Mouse (Mus musculus) liver, embryonic 12.5 days (tissue): Measurements from ENCODE around the gene Piezo1. TPM values are rescaled to one million over a fixed set of nuclear protein-coding genes. Genes with fewer than 3 reads are reported as not detected.
A peak's percentile ranks its signal among the peaks of the same experiment; 100 is the strongest.

Experiments used
- ATAC-seq: fragments of 200-750 bp; cut with Nextera tagmentation; 2 replicates; pipeline ENCODE4 v1.8.0; 2017; ENCODE audit warnings: moderate number of reproducible peaks, mild to moderate bottlenecking, moderate library complexity
- H3K27ac ChIP-seq: fragments of 300-500 bp; sonication (generic); 2 replicates; pipeline ENCODE4 v1.5.1; 2016; ENCODE audit warnings: mild to moderate bottlenecking
- H3K27me3 ChIP-seq: fragments of 300-500 bp; sonication (generic); replicated peaks from 2 replicates; pipeline ENCODE4 v1.6.1; 2016; ENCODE audit warnings: mild to moderate bottlenecking, moderate library complexity
- H3K36me3 ChIP-seq: fragments of 300-500 bp; sonication (generic); 2 replicates; pipeline ENCODE4 v1.6.1; 2016; ENCODE audit warnings: mild to moderate bottlenecking, moderate library complexity
- H3K4me1 ChIP-seq: fragments of 300-500 bp; sonication (generic); 2 replicates; pipeline ENCODE4 v1.6.1; 2016
- H3K4me2 ChIP-seq: fragments of 300-500 bp; sonication (generic); 2 replicates; pipeline ENCODE4 v1.6.1; 2016; ENCODE audit warnings: mild to moderate bottlenecking, moderate library complexity
- H3K4me3 ChIP-seq: fragments of 300-500 bp; sonication (generic); 2 replicates; pipeline ENCODE4 v1.5.1; 2016; ENCODE audit warnings: mild to moderate bottlenecking, moderate library complexity
- H3K9ac ChIP-seq: fragments of 300-500 bp; sonication (generic); 2 replicates; pipeline ENCODE4 v1.6.1; 2016; ENCODE audit warnings: mild to moderate bottlenecking, moderate library complexity
- H3K9me3 ChIP-seq: fragments of 300-500 bp; sonication (generic); replicated peaks from 2 replicates; pipeline ENCODE4 v1.6.1; 2016; ENCODE audit warnings: mild to moderate bottlenecking, moderate library complexity
- WGBS: fragments of 180-500 bp; shearing (Covaris S2); methylation state at CpG from one replicate; pipeline ENCODE4 v1.1.7; 2016; ENCODE audit not compliant: insufficient replicate concordance; 5-methylcytosine and 5-hydroxymethylcytosine counted together
- polyA plus RNA-seq: library from polyadenylated mRNA; unstranded; fragments of >200 nt; fragmentation: Nextera tagmentation; extraction: Ambion mirVana; gene quantifications from 2 replicates; pipeline ENCODE4 v1.2.1, GENCODE M21; 2016

The Piezo1 gene
- 21.7 and 24.4 TPM in 2 replicates for polyA plus RNA-seq

GRCm38 (mm10) chr8:122551265-122552051 lies at the start of gene Piezo1:
Piezo1 (minus strand) TSS chr8:122551329.
- ATAC-seq: peak; percentile 74
- H3K27me3 ChIP-seq: no peaks in the 10 kb centered on the region
- H3K27ac ChIP-seq: peak within 1 kb of the TSS; percentile 98
- peaks cover 12% of the 10 kb centered on the region for H3K36me3 ChIP-seq
- no peaks in the 10 kb centered on the region for H3K9me3 ChIP-seq
- peak within 1 kb of the TSS; percentile 98 for H3K4me2 ChIP-seq
- peaks cover 77% of the 10 kb centered on the region for H3K4me1 ChIP-seq
- peak within 1 kb of the TSS; percentile 93 for H3K4me3 ChIP-seq
- 8% methylated on average over 56 of the region's 56 CpGs for WGBS
- peak within 1 kb of the TSS; percentile 99 for H3K9ac ChIP-seq

GRCm38 (mm10) chr8:122600666-122601065 lies 49.5 kb upstream of the Piezo1 start:
- H3K4me2 ChIP-seq: no peak overlapping the region
- no peaks in the 10 kb centered on the region for H3K27me3 ChIP-seq
- H3K9ac ChIP-seq: no peak overlapping the region
- H3K9me3 ChIP-seq: no peaks in the 10 kb centered on the region
- H3K4me1 ChIP-seq: no peaks in the 10 kb centered on the region
- no peak overlapping the region for H3K27ac ChIP-seq
- H3K4me3 ChIP-seq: no peak overlapping the region
- ATAC-seq: no peak
- WGBS: 78% methylated on average over 9 of the region's 9 CpGs
- no peaks in the 10 kb centered on the region for H3K36me3 ChIP-seq

DNA sequence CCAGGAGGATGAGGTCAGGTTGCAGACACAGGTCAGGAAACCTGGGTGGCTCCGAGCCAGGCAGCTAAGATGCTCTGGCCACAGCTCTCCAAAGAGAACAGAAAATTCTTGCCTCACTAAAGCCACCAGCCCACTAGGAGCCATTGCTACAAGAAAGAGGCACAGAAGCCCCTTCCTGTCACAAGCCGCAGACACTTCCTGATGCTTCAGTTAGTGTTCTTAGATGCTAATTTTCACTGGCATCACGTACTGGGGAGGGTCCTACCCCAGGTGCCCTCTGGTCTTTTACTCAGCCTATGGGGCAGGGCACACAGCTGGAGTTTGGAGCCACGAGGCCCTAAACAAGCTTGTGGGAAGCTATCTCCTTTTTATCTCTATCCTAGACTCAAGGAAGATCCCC lies 44.9 kb upstream of the Piezo1 start:
- peaks cover 5% of the 10 kb centered on the region; the same call in 1 of the 2 replicates for H3K27me3 ChIP-seq
- H3K9me3 ChIP-seq: no peaks in the 10 kb centered on the region
- peaks cover 21% of the 10 kb centered on the region for H3K4me1 ChIP-seq
- H3K36me3 ChIP-seq: no peaks in the 10 kb centered on the region
- no peak for ATAC-seq
- WGBS: 35% methylated on average over 4 of the region's 4 CpGs
- H3K4me3 ChIP-seq: no peak overlapping the region
- H3K4me2 ChIP-seq: no peak overlapping the region
- H3K9ac ChIP-seq: no peak overlapping the region
- H3K27ac ChIP-seq: no peak overlapping the region

DNA sequence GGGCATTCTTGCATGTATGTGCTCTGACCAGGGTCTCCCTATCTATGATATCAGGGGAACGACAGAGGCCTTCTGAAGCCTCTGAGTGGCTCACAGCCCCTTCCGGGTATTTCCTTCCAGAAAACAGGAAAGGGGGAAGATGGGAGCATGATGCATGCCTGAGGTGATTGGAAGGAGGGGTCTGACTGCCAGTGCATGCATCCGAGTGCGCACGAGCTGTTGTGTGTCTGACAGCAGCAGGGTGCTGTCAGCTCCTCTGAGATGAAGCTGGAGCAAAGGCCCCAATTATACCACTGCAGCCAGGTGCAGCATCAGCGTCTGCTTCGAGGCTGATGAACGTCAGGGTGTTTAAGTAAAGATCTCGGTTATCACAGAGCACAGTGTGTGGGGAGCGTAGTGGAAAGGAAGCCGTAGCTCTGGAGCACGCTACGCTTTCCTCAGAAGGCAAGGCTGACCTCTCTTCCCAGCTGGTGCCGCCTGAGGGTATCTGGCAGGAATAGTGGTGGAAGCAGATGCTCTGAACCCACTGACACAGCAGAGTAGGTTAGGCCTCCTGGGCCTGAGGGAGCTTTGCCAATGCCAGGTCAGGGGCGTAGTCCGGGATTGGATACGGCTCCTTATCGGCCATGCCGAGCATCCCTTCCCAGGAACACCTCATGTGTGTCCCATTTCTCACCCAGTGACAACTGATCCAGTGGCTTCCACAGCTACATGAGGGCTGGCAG lies 42.8 kb upstream of the Piezo1 start:
- no peak overlapping the region for H3K9ac ChIP-seq
- WGBS: 76% methylated on average over 19 of the region's 19 CpGs
- peaks cover 21% of the 10 kb centered on the region for H3K4me1 ChIP-seq
- H3K9me3 ChIP-seq: no peaks in the 10 kb centered on the region
- no peak for ATAC-seq
- H3K27ac ChIP-seq: 0 out of 2 replicates have a peak overlapping the region, but pooled peaks have one; percentile 25
- H3K27me3 ChIP-seq: peaks cover 5% of the 10 kb centered on the region; the same call in 1 of the 2 replicates
- H3K36me3 ChIP-seq: no peaks in the 10 kb centered on the region
- no peak overlapping the region for H3K4me2 ChIP-seq
- no peak overlapping the region for H3K4me3 ChIP-seq

GRCm38 (mm10) chr8:122593240-122593639 lies 42.1 kb upstream of the Piezo1 start:
- Histone ChIP-seq H3K27ac (0 out of 2 replicates have a peak overlapping the region, but pooled peaks have one; percentile 25), H3K4me2 (no peak overlapping the region)

GRCm38 (mm10) chr8:122586749-122587148 lies 35.6 kb upstream of the Piezo1 start:
- H3K4me2 ChIP-seq: no peak overlapping the region
- no peak overlapping the region for H3K9ac ChIP-seq
- H3K4me3 ChIP-seq: no peak overlapping the region
- H3K27me3 ChIP-seq: peaks cover 5% of the 10 kb centered on the region; the same call in 1 of the 2 replicates
- no peaks in the 10 kb centered on the region for H3K9me3 ChIP-seq
- H3K36me3 ChIP-seq: no peaks in the 10 kb centered on the region
- ATAC-seq: no peak
- WGBS: 76% methylated on average over 10 of the region's 10 CpGs
- 0 out of 2 replicates have a peak, but pooled peaks cover 12% of the 10 kb centered on the region for H3K4me1 ChIP-seq
- H3K27ac ChIP-seq: no peak overlapping the region

More at GRCm38 (mm10) chr8:122593240-122593639, 42.1 kb upstream of the Piezo1 start:
- no peaks in the 10 kb centered on the region for H3K36me3 ChIP-seq
- H3K27me3 ChIP-seq: peaks cover 5% of the 10 kb centered on the region; the same call in 1 of the 2 replicates
- peak; percentile 40; the same call in 1 of the 2 replicates for ATAC-seq
- no peak overlapping the region for H3K9ac ChIP-seq
- no peaks in the 10 kb centered on the region for H3K9me3 ChIP-seq
- 38% methylated on average over 12 of the region's 12 CpGs for WGBS
- peaks cover 21% of the 10 kb centered on the region for H3K4me1 ChIP-seq
- no peak overlapping the region for H3K4me3 ChIP-seq

DNA sequence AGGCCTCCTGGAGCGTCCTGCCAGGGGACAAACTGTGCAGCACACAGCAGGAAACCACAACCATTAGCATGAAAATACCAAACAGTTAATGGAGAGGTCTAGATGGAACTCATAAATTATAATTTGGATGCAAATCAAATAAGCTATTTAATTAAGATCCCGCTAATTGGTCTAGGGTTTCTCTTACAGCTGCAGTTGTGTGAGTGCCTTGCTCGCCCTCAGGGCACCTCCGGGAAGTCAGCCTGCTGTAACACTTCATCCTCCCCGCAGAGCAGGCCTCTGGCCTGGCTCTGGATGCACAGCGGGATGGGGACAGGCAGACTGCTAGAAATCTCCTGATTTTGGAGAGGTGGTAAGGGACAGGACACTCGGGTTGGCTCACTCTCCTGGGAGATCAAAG lies 35.0 kb upstream of the Piezo1 start:
- WGBS: 65% methylated on average over 7 of the region's 7 CpGs
- Histone ChIP-seq H3K4me2 (no peak overlapping the region), H3K27ac (no peak overlapping the region), H3K27me3 (peaks cover 5% of the 10 kb centered on the region; the same call in 1 of the 2 replicates), H3K9me3 (no peaks in the 10 kb centered on the region), H3K36me3 (no peaks in the 10 kb centered on the region), H3K9ac (no peak overlapping the region), H3K4me3 (no peak overlapping the region), H3K4me1 (0 out of 2 replicates have a peak, but pooled peaks cover 12% of the 10 kb centered on the region)
- ATAC-seq: no peak

DNA sequence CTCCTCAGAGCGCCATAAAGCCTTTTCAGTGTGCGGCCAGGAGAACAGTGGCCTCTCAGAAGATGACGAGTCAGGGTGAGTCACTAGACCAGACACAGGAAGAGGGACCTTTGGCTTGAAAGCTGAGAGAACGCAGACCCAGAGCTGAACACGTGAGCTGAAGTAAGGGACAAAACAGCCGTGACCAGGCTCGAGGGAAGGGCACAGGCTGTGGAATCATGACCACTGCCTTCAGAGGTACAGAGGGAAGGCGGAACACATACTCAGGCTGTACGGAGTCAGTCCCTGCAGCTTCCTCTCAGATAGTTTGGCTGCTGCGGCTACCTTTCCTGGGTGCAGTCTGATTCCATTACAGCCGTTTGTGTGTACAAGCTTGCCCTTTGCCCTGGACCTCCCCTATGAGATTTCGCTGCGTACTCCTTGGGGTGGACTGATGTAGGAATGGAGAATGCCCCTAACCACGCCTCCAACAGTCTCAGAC lies 34.3 kb upstream of the Piezo1 start:
- no peak for ATAC-seq
- Histone ChIP-seq H3K4me1 (0 out of 2 replicates have a peak, but pooled peaks cover 12% of the 10 kb centered on the region), H3K36me3 (no peaks in the 10 kb centered on the region), H3K9me3 (no peaks in the 10 kb centered on the region), H3K4me3 (no peak overlapping the region), H3K4me2 (no peak overlapping the region), H3K27me3 (peaks cover 5% of the 10 kb centered on the region; the same call in 1 of the 2 replicates), H3K27ac (no peak overlapping the region), H3K9ac (no peak overlapping the region)
- 48% methylated on average over 14 of the region's 14 CpGs for WGBS

- H3K4me3 ChIP-seq: no peak overlapping the region
- H3K27ac ChIP-seq: no peak overlapping the region
- peaks cover 5% of the 10 kb centered on the region; the same call in 1 of the 2 replicates for H3K27me3 ChIP-seq
- H3K9ac ChIP-seq: no peak overlapping the region
- no peaks in the 10 kb centered on the region for H3K9me3 ChIP-seq
- no peaks in the 10 kb centered on the region for H3K36me3 ChIP-seq
- 0 out of 2 replicates have a peak, but pooled peaks cover 12% of the 10 kb centered on the region for H3K4me1 ChIP-seq
- WGBS: 76% methylated on average over 9 of the region's 9 CpGs
- ATAC-seq: no peak
- no peak overlapping the region for H3K4me2 ChIP-seq
These were observed 33.9 kb upstream of the Piezo1 start for GRCm38 (mm10) chr8:122584981-122585380.

DNA sequence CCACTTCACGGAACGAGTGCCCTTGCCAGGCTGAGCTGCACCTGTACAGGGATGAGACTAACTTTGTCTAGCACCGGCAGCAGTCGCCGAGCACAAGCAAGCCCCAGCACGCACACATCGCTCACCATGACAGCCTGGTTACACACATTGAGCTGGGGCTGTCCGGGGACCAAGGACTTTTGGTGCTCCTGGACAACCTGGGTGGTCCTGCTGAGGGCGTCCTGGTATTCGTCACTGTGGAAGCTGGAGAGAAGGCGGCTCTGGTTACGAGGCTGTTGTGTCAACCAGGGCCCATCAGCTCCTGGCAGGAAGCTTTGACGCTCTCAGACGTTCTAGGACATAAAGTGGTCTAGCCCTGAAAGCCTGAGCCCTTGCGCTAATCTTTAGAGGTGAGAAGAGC lies 29.8 kb upstream of the Piezo1 start:
- Histone ChIP-seq H3K36me3 (no peaks in the 10 kb centered on the region), H3K27me3 (peaks cover 5% of the 10 kb centered on the region; the same call in 1 of the 2 replicates), H3K9ac (no peak overlapping the region), H3K4me1 (peaks cover 25% of the 10 kb centered on the region), H3K27ac (no peak overlapping the region), H3K4me2 (no peak overlapping the region), H3K9me3 (no peaks in the 10 kb centered on the region), H3K4me3 (no peak overlapping the region)
- no peak for ATAC-seq
- 67% methylated on average over 15 of the region's 15 CpGs for WGBS

DNA sequence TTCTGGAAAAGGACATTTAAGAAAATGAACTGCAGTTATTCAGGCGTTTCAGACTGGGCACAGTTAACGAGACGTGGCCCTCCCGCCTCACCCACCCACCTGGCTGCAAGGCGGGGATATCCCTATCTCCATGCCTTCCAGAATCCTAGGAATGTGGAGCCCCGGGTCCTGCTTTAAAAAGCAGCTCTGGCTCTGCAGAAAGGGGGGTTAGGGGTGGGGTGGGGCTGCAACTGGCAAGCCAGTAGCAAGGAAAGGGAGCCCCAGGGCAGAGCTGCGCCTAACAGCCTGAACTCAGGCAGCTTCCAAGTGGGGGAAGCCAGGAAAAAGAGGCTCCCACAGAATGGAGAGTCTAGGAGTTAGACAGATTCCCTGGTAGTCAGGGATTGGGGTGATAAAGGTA lies 28.1 kb upstream of the Piezo1 start:
- no peak overlapping the region for H3K27ac ChIP-seq
- peaks cover 31% of the 10 kb centered on the region for H3K4me1 ChIP-seq
- no peak overlapping the region for H3K4me3 ChIP-seq
- no peak overlapping the region for H3K9ac ChIP-seq
- no peaks in the 10 kb centered on the region for H3K9me3 ChIP-seq
- 59% methylated on average over 7 of the region's 7 CpGs for WGBS
- no peak for ATAC-seq
- H3K36me3 ChIP-seq: peaks cover 9% of the 10 kb centered on the region
- H3K4me2 ChIP-seq: no peak overlapping the region
- no peaks in the 10 kb centered on the region; the same call in 1 of the 2 replicates for H3K27me3 ChIP-seq
